Mouse (Mus musculus) lung, postnatal 36 days (tissue): ENCODE measurements at regions not wholly inside any gene's neighbourhood (a gene's known extent, or its start where the extent isn't known, plus 50 kb on each side); places are given as distances from the start of the nearest gene placed in this dataset.
A peak's percentile ranks its signal among the peaks of the same experiment; 100 is the strongest.

Experiments used
- DNase-seq: peaks from one replicate; pipeline ENCODE4 v3.0.0; 2022; ENCODE audit warnings: mixed read lengths

DNA sequence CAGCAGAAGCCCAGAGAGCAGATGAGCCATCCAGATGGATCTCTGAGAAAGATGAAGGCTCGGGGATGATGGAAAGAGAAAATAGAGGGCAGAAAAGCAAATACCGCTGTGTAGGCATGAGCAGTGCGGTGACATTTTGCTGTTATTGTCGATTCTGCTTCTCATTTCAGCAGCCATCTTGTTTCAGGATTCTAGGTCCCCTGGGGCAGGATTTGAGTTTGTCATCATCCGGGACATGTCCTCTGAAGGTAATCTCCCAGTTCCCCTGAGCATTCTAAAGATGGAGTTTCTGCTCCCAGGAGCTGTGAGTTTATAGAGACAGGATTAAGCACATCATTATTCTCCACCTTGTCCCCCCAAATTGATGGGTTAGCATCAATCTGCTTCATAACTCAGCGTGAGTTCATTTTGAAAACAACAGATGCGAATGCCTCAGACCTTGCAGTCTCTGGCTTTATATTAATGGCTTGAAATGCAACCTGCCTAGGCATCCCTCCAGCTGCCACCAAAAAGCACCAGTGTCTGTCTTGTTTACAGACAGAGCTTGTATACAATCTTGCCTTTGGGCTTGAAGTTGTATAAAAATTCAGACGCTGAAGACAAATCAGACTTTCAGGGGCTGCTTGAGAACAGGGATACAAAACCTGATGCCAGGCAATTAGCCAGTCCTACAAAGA is 128.6 kb upstream of the Foxa2 start:
- DNase-seq, result no peak

DNA sequence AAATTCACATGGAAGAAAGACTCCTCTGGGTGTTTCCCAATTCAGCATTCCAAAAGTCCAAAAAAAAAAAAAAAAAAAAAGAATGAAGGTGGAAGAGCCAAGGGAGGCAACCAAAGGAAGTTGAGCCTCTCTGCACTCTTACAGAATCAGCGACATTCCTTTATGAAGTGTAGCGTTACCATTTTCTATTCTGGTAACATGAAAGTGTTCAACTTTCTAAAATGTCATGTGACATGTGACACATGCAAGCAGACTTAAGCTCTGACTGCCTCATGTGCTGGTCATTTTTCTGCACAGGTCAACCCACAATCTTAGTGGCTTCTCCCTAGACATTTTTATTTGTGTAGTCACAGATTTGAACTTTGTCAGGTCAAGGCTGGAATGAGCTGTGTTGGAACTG is 133.5 kb upstream of the Foxa2 start:
- DNase-seq, result no peak

DNA sequence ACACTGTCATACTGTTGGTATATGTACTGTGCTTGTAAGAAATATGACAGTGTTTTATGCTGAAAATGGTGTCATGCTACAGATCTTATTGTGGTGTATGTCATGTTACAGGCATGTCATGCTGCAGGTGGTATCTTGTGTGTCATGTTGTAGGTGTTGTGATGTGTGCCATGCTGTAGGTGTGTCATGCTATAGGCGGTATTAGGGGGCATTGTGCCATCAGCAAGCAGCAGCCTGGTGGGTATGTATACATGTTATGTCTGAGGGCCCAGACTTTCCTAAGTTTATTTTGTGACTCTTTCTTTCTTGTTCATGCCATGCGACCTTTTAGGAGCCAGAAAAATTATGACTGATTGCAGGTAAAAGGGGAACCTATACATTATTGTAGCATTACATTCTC is 134.7 kb upstream of the Foxa2 start:
- no peak for DNase-seq

DNA sequence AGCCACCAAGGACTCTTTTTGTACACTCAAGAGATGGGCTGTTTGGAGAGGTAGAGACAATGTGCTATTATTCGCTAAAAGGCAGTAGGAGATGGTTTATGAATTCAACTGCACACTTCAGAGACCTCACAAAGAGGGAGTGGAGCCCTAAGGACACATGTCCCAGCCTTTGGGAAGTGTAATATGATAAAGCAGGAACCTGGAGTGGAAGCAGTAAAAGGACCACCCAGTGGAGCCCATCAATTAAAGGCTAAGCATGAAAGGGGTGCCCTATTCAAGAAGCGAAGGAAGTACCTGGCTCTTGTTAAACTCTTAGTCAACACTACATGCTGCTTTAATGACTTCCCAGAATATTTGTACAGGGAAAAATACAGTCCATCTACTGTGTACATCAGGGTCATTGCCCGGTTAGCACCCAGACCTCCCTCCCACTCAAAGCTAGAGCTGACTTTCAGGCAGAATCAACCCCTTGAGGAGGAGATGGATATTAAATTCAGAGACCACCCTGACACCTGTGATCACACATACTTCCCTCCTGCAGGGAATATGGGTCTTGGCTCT is 135.8 kb upstream of the Foxa2 start:
- DNase-seq, result no peak

DNA sequence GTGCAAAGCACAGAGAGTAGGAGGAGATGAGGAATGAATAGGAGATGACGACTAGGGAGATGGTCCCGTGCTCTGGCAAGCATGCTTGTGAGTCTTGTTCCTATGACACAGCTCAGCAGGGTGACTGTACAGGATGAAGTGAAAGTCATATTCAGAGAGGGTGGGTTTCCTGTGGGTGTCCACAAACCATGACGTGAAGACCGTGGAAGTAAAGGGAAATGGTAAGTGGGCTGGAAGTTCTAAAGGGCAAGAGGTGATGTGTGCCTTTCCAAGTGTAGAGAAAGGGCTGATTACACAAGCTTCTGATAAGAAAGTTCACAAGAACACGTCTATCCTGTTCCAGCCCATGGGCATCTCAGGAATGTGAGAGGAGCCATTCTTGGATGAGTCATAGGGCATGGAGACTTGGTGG is 138.0 kb upstream of the Foxa2 start:
- DNase-seq, result peak; percentile 44

DNA sequence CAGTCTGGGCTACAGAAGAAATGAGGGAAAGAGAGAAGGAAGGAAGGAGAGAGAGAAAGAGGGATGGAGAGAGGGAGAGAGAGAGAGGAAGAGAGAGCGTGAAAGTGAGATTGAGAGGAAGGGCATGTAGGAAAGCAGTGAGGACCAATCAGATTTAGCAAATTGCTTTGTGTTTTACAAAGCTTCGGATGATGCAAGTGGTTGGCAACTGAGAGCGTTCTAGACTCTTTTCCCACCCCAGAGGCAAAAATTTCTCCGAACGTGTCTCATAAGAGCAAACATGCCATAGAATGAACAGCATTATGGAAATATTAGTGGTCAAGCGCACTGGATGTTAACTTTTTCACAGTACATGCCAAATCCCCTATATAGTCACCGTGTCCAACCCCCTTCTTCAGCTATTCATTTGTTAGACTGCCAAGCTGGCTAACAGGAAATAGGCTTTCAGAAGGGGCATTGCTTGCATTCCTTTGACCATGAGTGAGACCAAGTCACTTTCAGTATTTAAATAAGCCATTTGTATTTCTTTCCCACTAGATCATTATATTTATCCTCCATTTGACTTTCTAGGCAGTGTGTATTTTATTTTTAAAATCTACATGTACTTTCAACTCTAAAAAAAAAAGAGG is 139.7 kb upstream of the Foxa2 start:
- peak; percentile 14 for DNase-seq

DNA sequence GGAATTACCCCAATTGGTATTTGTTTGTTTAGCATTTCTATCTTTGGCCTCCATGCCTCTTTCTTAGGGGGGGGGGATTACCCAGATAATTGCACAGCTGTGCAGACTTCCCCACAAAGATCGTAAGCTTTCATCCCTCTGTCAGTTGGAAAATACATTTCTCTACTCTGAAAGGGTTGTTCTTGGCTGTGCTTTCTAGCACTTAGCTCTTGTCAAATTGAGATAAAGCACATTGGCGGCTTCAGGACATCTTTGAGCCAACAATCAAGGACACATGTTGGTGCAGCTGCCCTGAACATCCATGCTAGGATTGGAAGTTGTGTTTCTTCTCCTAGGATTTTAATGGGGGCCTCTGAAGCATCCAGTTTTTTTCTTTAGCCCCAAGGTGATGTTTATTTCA is 142.1 kb upstream of the Foxa2 start:
- DNase-seq, result peak; percentile 36

DNA sequence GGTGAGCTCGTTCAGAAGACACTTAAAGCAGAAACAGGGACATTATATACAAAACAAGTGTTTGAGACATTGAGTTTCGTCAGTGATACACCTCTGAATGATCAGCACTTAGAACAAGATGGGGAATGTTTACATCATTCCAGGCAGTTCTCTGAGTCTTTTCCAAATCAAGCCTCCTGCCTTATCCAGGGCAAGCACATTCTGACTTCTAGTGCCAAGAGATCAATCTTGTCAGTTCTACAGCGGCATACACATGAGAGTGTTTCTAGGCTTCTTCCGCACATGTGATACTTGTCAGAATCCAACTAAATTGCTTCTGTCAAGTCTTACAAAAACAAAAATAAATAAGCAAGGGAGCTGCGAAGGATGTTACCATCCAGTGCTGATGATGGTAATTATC is 142.5 kb upstream of the Foxa2 start:
- peak; percentile 39 for DNase-seq

DNA sequence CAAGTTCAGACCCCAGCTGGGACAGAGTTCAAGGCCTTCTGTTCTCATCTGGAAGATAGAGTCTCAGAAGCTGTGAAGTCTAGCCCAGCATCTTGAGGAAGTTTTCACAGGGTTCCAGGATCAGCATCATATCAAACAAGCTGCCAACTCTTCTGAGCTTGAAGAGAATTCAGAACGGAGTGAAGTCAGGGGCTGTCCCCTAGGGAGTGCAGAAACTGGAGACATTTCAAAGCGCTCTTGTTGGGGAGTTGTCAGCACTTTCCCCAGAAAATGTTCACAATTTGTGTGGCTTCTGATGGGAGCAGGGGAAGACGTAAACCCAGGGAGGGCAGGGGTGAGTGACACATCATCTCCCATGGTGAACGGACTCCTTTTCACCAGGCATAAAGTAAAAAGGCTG is 146.2 kb upstream of the Foxa2 start:
- DNase-seq, result peak; percentile 12

DNA sequence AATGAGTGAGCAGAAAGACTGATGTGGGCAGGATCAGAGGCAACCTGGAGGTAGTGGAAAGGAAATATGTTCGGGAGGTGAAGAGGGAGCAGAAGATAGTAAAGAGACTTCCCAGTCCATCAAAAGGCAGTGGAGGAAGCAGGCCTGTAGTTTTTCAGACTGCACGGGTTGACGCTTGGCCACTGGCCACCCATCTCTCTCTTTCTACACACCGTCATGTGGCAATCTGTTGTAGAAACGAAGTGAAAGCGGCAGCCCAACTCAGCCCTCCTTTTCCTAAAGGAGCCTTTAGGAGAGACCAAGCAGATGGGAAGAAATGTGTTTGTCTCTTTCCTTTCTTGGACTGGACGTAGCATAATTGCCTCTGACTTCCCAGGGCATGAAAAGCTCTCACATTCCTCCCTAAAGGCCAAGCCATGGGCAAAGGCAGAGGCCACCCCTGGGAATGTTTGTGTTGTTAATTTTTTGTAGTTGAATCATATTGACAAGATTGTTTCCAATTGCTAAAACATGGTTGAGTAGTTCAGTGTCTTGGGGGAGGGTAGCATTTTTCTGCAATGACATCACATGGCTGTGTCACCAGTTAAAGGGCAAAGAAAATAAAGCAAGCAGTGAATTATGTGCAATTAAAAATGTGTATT is 150.7 kb upstream of the Foxa2 start:
- peak; percentile 51 for DNase-seq

DNA sequence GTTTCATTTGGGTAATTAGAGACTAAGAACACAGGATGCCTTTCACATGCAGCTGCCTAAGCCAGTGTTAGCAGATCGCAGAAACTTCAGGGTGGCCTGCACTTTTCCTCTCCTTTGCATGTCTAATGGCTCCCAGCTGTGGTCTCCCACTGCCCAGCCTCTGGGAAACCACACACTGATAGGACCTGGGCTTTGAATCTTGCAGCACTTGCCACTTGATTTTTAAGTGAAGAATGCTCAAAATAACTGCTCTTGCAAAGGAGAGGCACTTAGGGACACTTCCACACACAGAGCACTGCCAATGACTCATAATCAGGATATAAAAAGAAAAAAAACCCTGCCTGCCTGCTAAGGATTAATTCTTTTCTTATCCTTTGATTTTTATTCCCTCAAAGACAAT is 159.9 kb upstream of the Foxa2 start:
- peak; percentile 21 for DNase-seq

DNA sequence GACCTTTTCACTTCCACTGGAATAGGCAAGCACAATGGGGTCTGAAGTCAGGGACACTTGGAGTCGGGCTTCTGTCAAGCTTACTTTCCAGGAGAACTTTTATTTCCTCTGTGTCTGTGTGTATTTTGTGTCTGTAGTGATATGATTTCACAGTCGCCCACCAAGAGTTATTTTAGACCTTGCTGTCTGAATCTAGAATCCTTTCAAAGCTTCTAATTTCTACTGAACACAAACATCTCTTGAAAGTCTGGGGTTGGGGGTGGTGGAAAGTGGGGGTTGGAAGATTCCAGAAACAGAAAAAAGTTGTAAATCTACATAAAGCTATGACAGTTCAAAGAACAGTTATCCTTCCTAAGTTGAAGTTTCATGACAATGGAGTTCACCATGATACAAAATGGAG is 164.0 kb upstream of the Foxa2 start:
- DNase-seq, result no peak

DNA sequence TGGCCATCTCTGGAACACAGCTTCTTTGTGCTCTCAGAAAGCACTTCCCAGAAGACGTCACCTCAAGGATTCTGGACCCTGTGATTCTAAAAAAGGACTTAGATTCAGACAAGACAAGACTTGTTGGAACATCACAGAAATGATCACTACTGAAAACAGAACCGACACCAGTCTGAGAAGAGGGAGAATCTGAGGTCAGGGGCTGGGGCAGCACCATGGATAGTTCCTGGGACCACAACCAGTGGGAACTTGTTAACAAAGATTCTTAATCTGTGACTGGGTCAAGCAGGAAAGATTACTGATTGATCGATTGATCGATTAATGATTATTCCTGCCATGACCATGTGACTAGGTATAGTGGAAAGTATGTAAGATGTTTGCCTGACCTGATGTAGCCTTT is 170.4 kb upstream of the Foxa2 start:
- DNase-seq, result no peak

DNA sequence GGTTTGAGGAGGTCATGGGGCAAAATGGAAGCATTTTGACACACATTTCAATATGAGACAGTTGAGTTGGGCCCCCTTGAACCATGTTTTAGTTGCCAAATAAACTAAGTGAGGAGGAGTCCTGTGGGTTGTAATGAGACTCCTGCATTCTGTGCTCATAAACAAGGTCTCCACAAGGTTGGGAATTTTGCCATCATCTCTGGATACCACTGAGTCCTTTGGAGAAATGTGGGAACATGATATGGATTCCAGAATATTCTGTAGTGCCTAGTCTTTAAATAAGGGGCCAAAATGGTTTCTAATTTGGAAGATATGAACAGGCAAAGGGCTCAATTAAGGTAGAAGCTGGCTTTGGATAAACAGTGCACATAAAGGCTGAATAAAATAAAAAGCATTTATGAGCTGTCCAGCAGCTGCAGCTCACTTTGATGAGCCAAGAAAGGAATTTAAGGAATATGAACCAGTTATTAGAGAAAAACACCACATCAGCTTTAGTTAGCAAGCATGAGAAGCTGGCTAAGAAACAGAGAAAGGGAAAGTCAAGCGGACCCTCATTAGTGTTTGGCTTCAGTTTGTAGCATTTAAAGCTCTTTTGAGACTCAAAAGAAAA is 161.3 kb upstream of the Sstr4 start:
- no peak for DNase-seq

DNA sequence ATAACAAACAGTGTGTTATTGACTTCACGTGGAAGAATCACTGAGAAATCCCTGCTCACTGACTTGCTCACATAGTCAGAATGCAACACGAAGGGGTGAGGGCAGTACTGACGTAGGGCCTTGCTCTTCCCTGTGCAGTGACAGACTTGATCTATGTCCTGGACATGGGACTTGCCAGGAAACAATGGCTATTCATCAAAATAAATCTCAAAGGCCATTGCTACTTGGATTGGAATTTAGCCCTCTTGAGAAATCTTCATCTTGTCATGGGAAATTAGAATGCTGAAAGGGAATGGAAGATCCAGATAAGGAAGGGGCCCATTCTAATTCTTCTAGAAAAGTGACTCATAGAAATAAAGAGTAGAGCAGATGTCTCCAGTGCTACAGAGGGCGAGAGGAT is 158.0 kb upstream of the Sstr4 start:
- DNase-seq, result no peak

DNA sequence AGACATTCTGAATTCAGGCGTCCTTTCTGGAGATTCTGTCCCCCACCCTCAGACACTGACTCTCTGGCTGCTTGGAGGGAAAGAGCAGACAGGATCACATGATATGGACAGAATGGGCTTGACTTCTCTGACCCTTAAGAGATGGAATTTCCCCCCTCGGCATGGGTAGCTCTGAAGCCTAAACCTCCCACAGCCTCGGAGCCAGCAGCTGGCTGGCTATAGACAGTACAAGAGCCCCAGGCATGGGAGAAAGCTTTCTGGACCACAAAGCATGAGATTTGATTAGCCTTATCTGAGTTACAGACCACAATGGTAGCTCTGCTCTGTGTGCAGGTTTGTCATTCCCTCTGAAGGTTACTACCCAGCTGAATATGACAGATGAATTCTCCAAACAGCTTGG is 156.1 kb upstream of the Sstr4 start:
- no peak for DNase-seq

DNA sequence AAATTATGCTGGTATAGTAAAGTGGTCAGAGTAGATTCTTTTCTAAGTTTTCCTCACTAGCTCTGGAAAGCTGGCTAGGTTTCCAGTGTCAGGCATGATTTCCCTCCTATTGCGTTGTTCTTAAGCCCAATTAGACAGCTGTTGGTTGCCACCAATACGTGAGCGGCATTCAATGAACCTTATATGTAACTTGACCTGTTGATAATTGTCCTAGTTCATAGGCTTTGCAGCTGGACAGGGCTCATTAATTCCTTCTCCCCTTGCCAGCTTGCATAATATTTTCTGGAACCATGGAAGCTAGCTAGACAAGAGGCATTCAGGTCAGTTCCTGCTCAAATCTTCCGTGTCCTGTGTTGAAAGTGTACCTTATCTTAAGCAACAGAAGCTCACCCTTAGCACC is 152.9 kb upstream of the Sstr4 start:
- no peak for DNase-seq

DNA sequence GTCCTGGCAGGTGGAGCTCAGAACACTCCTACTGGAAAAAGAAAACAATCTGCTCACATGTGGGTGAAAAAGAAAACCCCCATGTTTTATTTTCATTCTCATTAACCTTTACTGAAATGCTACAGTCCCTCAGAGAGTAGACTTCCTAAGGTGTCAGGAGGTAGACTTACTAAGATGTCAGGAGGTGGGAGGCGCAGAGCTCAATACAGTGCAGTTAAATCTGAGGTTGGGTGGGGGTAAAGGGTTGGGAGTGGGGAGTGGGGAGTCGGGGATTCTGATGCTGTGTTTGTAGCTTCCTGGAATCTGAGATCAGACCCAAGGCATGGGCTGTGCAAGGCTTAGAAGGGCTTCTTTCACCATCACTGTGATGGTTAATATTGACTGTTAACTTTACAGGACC is 149.6 kb upstream of the Sstr4 start:
- no peak for DNase-seq

DNA sequence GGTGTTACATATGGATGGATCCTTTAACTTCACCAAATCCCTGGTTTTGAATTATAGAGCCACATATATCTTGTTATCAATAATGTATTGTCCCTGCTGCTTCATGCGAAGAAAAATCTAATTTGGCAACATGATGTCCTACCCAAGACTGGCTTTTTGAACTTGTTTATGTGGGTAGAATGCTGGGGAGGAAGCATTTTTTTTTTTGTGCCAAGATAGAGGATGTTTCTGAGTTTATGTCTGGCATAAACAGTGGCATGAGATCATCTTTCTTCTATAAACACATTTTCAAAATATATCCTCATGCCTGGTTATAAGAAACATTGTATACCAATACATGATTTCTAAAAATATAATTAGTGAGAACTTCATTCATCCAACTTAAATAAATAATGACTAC is 144.2 kb upstream of the Sstr4 start:
- no peak for DNase-seq

DNA sequence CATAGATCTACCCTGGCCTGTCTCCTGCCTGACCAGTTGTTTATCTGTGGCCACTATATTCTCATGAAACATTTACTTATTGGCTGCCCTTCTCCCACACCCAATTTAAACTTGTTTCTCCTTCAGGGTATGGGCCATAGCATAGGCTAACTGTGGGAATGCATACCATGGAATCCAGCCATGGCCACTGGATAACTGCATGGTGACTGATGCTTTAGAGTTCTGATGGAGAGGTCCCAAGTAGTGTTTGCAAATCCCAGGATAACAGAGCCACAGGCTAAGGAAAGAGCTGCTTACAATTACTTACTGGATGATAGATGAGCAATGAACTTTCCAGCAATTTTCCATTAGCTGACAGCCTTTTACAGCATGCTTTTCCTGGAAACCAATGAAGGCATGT is 139.5 kb upstream of the Sstr4 start:
- no peak for DNase-seq

DNA sequence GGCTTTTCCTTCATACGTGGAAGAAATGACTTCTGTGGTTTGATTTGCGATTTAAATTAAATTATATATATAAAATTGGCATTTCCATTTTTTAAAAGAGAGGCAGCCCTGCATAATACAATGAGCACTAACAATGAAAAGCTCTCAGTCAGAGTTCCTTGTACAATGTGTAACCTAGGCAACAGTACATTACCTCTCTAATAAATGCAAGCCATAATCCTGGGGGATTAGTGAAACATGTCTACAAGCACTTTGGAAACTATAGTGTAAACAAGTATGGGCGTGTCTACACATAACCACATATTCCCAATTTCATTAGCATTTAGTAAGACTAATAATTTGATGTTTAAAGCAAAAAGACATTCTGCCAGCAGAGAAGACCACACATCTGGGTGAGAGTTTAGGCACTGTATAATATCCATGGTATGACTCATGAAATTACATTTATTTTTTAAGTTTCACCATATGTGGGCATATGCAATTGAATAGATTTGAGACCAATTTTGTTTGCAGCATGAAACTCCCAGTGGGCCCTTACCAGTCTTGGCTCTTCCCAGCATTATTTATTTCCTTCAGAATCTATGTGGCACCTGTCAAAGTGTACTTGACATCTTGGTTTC is 130.9 kb upstream of the Sstr4 start:
- DNase-seq, result no peak

DNA sequence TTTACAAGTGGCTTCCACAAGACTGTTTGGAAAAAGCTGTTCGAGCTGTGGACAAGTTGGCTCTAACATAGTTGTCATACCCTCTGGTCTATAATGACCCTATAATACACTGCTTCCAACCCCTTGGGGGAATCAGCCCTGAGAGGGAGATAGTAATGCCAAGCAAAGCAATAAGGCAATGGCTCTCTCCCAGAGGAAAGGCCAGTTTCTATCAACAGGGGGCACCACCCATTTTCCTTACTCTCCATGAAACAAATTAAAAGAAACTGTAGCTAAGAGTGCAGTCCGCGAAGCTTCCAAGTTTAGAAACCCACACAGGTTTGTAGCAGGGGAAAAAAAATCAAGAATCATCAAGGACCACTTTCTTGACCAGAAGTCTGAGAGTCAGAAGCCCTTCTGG is 115.9 kb upstream of the Sstr4 start:
- DNase-seq, result peak; percentile 70

DNA sequence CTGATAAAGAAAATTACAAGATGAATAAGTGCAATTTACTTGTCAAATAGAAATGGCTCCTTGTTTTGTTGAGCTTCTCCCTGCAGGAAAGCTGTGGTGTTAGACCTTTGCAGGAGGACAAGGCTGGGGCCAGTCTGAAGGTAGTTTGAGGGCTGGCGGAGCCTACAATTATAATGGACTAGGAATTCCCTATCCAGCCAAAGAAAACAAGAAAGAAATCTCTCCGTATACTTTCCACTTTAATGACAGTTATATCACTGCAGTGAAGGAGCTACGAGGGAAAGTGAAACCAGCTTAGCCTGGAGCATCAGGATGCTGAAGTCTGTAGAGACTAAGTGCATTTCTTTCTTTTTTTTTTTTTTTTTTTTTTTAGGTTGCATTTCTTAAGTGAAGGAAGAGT is 104.8 kb upstream of the Sstr4 start:
- no peak for DNase-seq
